Mouse (Mus musculus) CH12F3 (cell line): ENCODE results near the gene Dab1.

Experiments
- in situ Hi-C: fragments of 300-500 bp; cut with MboI; formaldehyde crosslinking; loops from 2 replicates; pipeline ENCODE4 v1.14.3; 2020; ENCODE audit warnings: low sequenced_read_pairs

The Dab1 gene

DNA sequence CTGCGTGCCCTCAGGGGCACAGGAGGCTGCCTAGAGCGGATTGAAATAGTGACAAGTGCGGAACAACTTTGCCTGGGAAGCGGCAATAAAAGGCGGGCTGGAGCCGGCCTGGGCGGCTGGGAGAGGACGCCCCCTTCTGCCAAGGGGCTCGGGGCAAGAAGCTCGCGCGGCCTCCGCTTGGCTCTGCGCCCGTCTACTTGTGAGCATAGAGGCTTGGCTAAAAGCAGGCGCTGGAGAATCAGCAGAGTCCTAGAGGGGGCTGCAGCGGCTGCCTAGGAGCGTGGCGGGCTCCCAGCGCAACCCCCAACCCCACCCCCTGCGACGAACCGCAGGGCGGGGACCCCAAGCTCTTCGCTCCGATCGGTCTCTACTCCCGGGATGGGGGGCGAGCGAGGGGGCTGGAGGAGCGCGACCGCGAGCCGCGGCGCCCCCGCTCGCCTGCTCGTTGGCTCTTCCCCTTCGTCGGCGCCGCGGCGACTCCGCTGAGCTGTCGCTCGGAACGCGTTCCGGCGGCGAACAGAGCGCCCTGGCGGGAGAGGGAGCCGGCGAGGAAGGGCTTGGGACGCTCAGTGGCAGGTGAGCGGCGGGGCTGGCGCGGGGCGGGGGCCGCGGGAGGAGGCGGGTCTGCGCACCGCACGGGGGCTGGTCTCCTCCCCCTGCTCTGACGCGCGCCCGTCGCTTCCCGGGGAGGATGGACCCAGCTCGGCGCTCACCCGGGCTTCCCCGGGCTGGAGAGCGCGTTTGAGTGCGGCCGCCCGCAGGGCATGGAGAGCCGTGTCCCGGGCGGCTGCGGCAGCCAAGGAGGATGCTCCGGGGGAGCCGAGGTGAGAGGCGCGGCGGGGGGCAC is 748.0 kb downstream of the Dab1 start:
- in situ Hi-C loops = no loop called here

DNA sequence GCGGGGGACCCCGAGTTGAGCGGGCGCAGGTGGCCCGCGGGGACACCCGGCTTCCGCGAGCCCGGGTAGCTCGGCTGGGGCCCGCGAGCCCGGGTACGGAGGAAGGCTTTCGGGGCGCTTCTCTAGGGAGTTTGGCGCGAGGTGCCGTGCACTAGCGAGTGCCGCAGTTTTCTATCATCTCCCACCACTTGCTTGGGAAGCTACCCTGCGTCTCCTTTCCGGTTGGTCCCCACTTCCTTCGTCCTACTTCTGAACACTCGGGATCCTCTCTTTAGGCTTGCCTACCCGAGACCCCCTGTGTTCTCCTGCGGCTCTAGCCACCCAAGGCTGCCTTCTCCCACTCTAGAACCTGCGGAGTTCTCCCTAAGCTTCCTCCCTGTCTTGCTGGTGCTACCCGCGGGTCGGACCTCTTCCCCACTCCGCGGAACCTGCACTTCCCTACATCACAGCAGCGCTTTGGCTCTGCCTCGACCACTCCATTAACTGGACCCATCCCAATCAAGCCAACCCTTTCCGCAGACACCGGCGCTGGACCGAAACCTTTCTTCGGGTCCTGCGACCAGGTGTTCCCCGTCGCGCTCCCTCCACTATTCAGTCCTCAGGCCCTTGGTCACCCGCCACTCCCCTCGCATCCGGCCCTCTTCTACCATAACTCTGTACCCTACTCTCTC is 748.7 kb downstream of the Dab1 start:
- in situ Hi-C loops = no loop called here

DNA sequence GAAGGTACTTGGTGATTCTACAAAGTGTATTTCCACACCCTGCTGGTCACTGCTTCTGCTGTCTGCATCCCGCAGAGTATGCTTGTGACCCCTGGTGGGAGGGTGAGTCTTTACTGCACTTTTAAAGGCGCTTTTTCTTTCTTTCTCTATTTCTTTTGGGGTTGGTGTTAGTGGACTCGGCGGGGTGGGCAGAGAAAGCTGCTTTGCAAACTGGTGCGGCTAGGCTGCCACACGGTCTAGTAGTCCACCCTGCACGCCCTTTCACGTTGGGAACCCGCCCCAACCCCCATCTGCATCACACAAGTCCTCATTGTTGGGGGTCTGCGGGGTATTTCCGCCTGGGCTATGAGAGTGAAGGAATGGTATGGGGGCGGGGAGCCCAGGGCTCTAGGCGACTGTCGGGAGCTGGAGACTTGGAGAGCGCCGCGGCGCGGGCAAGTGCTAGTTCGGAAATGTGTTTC is 749.4 kb downstream of the Dab1 start:
- in situ Hi-C loops = no loop called here

DNA sequence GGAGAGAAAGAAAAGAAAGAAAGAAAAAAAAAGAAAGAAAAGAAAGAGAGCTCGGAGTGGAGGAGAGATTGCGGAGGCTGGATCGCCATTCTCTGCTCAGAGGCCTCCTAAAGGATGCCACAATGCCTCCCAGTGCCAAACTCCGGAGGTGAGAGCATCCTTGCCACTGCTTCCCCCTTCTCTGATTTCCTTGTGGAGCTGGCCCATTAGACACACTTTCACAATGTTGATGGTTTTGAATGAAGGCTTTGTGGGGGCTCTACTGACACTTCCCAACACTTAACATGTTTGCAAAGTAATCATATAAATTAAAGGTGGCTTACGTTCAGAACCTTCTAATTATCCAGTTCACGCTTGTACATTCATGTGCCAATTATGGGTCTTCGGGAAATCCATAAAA is 749.9 kb downstream of the Dab1 start:
- in situ Hi-C loops = no loop called here

DNA sequence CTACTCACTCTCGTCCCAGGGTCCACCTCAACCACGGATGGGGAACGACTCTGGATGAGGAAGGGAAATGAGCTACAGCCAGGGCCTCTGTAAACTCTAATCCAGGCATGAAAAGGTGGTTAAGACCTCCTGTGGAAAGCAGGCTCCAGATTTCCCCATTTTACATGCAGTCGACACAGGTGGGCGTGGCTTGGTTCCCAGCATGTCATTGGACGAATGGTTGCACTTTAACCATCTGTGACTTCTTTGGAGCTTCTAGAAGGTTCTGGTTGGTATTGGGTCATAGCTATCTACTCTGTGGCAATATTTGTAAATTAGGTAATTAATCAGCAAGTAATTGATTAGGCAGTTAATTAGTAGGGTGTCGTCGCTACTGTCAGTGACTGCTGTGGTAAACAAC is 752.0 kb downstream of the Dab1 start:
- in situ Hi-C loops = no loop called here

DNA sequence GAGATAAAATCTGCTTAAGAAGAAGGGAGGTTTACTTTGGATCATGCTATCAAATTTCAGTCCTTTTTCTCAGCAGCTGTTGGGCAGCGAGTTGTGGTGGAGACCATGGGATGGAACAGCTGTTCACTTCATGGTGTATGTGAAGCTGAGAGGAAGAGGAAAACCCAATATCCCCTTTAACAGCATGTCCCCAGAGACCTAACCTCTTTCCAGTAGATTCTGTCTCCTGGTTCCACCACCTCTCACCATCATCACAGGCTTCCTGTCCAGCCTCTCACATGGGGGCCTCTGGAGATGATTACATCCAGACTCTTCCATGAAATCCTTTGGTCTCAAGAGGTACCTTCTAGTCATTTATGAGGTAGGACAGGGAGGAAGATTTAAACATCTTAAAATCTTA is 755.0 kb downstream of the Dab1 start:
- in situ Hi-C loops = no loop called here

DNA sequence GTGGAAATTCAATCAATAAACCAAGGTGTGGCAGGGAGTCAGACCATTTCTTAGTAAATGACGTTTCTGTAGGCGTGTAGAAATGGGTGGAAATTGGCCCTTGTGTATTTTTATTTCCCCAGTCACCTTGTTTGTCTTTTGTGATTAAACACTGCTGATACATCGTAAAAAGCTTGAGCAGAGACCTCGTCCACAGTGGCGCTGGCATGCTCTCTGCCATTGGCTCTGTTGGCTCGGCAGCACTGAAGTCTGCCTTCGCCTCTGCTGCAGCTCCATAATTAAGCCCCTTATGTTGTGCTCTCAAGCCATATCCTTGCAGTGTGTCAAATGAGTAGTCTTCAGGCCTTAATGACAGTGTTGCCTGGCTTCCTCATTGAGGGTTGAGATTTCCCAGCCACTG is 765.5 kb downstream of the Dab1 start:
- in situ Hi-C loops = no loop called here

DNA sequence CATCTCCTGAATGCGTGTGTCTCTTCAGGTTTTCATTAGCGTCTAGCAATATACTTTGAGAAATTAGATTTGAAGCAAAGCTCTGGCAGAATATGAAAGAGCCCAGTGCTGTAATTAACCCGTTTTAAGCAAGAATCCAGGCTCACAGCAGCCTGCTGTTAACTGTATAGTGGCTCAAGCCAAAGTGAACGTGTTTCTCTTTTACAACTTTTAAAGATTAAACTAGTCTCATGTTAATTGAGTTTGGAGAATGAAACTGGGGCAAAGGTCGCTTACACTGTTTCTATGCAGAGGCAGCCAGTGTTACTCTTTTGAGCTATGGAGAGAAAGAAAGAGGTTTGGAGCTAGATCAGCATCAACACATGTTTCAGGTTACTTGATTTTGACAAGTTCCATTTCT is 766.1 kb downstream of the Dab1 start:
- in situ Hi-C loops = no loop called here

DNA sequence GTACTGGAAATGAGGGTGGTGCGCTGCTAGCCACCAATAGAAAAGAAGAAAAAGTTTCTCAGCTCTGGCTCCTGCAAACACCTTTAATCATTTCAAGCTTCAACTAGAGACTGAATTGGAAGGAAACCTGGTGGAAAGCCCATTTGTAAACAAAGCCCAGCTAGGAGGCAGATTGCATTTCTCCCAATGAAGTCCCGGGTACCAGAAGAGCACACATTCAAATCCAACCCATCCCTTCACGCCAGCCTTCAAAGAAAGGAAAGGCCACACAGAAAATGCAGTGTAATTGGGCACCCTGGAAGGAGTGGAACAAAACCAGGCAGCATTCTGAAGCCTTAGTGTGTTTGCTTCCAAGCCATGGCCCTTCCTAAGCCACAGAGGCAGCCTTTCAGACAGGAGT is 776.4 kb downstream of the Dab1 start:
- in situ Hi-C loops = no loop called here

DNA sequence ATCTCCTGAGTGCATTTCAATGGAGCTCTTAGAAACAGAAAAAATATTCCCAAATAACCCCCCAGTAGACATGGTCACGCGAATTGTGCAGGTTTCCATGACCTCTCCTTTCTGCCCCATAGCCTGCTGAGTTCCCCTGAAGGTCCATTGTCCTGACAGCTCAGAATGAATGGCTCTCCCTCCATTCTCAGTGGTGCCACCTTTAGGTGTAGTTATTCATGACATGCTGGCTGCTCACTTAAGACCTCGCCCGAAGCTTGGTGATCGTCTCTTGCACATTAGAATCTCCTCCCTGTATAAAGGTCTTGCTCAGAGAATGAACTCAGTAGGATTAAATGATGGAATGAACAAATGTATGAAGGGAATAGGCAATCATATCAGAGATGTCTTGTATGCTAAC is 776.9 kb downstream of the Dab1 start:
- in situ Hi-C loops = no loop called here

DNA sequence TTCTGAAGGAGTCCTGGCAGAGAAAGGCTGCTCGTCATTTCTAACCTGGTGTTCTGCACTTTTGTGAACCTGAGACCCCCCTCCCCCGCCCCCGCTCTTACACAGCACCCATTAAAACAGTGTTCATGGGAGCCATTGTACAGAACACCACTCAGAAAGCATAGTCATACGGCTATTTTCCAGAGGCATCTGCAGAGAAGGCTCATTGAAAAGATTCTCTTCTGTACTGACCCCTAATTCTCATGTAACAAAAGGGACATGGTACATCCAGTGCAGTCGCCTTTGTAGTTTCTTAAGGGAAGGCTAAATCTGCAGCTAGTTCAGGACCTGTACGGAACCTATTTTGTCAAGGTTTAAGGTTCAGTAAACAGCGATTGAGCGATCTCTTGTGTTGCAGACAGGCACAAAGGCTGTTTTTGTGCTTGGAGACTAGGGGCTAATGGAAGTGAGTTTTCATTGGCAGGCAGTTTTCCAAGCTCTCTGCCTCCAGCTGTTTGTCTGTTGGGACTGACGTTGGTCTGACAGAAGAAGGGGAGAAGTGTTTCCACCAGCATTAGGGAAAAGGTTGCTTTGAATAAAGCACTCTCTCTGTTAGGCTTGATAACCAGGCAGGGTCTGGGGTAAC is 780.1 kb downstream of the Dab1 start:
- in situ Hi-C loops = no loop called here

DNA sequence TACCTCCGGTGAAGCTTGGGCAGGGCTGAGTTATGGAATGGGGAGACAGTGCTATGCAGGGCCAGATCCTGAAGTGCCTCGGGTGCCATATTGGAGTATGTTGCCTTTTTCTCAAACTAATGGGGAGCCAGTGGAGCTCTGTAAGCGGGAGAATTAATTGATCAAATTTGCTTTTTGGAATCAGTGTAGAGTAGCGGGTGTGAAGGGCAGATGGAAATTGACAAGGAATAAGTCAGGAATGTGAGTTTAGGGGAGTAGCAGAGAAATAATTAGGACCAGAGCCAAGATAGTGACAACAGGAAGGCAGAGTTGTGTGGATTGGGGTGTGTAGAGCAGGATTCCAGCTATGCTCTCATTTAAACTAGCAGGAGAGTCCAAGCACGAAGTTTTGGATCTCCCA is 784.9 kb downstream of the Dab1 start:
- in situ Hi-C loops = no loop called here

DNA sequence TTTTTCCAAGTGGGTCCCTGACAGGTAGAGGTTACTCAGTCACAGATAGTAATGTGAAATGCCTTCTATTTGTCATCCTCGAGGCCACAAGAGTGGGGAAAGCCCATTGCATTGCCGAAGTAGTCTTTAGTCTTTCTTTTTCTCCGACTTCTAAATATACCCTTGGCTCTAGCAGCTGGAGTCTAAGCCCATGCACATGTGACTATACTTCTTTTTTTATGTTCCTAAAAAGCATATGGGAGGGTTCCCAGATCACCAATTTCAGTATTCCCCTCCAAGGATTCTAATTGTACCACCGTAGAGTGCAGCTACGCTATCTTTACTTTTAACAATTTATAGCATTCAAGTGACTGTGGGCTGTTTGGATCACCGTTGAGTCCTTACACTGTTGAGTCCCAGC is 791.8 kb downstream of the Dab1 start:
- in situ Hi-C loops = no loop called here

DNA sequence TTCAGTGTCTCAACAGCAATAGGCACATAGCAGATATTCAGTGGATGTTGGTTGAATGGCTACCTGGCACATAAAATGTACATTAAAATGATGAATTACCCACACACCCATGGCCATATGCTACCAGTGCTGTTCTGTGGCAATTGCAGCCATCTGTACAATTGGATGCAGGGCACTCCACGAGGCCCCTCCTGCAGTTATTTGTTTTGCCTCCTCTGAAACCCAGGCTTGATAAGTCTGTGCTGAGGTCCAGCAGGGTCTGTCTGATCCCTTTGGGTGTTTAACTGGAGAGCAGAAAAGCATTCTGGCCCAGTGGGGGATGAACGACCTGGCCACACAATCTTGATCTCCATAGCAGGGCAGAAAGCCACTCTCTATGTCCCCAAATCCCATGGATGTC is 796.3 kb downstream of the Dab1 start:
- in situ Hi-C loops = no loop called here

DNA sequence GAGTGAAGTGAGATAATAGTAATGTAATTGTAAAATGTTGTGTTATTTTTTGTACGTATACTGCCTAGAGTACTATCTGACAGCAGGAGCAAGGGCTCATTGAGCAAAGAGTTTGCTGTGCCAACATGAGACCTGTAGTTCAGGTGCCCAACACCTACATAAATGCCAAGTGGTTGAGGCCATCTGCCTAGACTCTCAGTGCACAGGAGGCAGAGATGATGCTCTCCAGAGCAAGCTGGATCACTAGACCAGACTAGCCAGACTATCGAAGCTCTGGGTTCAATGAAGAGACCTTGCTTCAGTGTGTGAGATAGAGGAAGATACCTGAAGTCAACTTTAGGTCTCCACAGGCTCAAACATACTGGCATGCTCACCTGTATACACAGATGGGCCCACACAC is 799.2 kb downstream of the Dab1 start:
- in situ Hi-C loops = no loop called here

DNA sequence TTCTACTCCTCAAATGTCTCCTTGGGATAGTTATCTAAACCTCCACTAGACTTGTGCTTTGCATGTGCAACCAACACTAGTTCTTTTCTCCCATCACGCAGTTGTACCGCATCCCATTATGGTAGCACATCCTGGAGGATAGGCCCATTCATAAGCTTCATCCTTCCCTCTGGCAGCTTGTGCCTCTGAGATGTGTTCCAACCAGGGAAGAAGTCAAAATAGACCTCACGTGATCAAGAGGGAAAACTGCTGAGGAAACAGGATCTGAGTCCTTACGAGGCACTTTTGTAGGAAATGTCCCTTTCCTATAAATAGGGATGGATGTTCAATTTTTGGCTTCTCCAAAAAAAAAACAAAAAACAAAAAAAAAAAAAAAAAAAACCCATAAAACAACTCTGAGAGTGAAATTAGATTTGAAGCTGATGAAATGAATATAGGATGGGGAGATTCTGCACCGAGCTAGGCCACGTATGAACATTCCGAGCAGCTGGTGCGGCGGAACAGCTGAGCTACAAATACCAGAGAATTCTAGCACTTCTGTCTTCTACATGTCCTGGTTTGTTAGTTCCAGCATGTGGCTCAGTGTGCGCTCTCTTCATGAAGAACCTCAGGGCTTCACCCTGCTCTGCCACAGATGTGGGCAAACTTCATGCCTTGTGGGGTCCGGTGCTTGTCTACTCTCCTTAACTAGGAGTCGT is 802.0 kb downstream of the Dab1 start:
- in situ Hi-C loops = no loop called here

DNA sequence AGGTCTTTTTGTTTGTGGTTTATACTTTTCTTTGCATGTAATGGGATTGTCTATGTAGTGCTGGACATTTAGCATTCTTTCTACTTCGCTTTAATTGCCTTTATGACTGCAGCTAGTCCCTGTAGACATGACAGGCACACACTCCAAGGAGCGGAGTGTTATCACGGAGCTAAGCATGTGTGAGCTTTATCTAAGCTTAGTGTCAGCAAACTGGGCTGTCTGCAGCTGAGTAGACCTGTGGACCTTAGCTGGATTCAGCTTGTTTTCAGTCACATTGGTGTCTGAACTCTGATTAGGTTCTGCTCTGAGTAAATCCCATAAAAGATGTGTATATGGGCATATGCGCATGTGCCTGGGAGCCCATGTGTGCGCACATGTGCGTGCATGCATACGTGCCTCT is 810.0 kb downstream of the Dab1 start:
- in situ Hi-C loops = no loop called here

DNA sequence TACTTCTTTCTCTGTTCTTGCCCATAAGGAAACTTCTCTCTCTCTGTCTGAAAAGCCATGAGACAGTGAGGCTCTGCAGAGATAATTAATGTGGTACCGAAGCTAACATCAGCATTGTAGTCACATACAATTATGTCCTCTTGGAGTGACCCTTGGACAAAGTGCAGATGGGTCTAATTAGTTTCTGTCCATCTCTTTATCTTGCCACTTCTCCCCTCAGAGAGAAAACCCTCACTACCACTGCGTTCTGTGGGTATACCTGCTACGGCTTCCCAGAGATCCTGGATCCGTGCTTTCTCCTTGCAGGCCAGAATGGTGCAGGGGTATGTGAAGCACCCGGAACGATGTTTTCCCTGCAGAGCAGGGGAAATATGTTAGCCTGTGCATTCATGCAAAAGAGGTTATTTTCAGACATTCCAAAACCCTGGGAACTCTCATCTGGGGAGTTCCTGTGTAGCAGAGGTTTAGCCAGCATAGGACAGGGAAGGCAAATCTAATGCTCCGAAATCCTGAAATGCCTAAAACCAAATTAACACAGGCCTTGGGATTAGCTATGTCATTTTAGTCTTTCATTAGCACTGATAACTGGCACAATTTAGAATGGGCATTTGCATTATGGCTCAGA is 812.2 kb downstream of the Dab1 start:
- in situ Hi-C loops = no loop called here

DNA sequence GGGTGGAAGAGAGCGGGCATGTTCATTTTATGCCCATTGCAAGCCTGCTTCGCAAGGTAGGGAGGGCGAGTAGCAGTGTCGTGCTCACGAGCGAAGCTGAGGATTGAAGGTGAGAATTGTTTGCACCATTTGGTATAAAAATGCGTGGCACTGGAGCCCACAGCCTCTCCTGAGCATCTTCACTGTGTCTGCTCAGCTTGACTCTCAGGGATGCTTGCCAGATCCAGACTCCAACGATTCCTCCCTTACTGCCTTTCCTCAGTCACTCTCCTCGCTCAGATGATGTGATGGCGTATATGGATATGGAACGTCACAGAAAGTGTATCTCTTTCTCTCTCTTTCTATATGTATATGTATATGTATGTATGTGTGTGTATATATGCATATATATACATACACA is 813.0 kb downstream of the Dab1 start:
- in situ Hi-C loops = no loop called here

DNA sequence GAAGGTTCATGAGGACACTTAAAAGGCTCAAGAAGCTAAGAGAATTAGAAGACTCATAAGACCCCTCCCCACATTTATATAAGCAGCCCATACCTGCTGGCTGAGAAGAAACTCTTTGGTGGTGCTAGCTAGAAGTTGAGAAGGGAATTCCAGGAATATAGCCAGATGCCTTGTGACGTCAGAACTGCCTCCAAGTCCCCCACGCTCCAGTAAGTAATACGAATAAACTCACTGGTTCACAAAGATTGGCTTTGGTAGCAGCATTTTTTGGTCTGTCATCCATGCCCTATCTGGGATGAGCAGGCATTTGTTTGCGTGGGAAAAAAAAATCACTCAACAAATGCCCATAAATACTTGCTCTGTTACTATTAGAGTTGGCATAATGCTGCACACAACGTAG is 816.6 kb downstream of the Dab1 start:
- in situ Hi-C loops = no loop called here

DNA sequence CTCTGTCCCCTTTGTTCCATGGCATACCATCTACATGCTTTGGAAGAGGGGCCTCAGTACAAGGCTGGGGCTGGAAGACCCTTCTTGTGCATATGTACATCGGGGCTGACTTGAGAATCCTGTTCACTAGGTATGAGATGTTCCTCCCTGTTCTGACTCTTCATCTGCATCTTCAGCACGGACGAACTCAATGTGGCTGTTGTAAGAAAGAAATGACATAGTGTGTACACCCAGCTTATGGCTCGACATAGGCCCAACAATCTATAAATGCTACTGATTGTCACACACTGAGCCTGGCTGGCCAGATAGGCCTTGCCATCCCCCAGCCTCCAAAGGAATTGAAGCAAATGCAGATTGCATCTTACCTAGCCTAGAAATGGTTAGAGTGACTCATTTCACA is 817.3 kb downstream of the Dab1 start:
- in situ Hi-C loops = no loop called here
